Mouse (Mus musculus) kidney, adult 2 months (tissue): Measurements from ENCODE around the gene Tmem238.

Experiments
- CTCF ChIP-seq: fragments of 200-500 bp; conservative IDR thresholded peaks from 2 replicates; pipeline ENCODE4 v1.5.1; 2011; ENCODE audit warnings: low read depth, mild to moderate bottlenecking, control low read depth, low read length, moderate library complexity, mixed read lengths; ENCODE audit not compliant: insufficient read depth, insufficient read length
- POLR2A ChIP-seq: fragments of 200-500 bp; IDR thresholded peaks from one replicate; pipeline ENCODE4 v1.6.1; 2011; ENCODE audit warnings: low read depth, low read length, control low read depth

DNA sequence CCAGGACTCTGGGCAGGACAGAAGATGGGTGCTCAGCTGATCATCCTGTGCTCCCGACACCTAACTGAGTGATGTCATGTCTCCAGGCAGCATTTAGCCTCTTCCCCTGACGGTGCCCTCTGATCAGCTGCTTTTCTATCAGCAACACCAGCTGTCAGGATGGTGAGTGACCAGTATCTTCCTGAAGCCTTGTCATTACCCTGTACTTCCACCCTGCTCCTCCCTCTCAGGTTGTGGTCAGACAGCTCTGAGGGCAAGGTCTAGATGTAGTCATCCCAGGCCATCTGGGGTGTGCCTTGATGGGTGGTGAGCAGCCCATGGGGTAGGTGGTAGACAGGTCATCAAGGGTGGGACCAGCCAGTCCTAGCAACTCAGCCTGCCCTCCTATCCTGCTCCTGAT lies 40.3 kb downstream of the Tmem238 start:
- TF ChIP-seq CTCF: no peak
- TF ChIP-seq POLR2A: no peak
